Mouse (Mus musculus) C2C12 (cell line): ENCODE measurements around the gene Cdc7.

Source experiments
- CEBPB ChIP-seq: IDR thresholded peaks from one replicate; pipeline ENCODE4 v1.6.1; 2011; ENCODE audit warnings: low read depth, mild to moderate bottlenecking, control low read depth, moderate library complexity
- CTCF ChIP-seq: IDR thresholded peaks from one replicate; pipeline ENCODE4 v1.5.1; 2011; ENCODE audit not compliant: control insufficient read depth, insufficient read depth, insufficient read length
- MAX ChIP-seq: IDR thresholded peaks from one replicate; pipeline ENCODE4 v1.6.1; 2011; ENCODE audit warnings: mild to moderate bottlenecking, control low read depth
- MYOD1 ChIP-seq: IDR thresholded peaks from one replicate; pipeline ENCODE4 v1.6.1; 2011; ENCODE audit warnings: low read depth; ENCODE audit not compliant: control insufficient read depth, insufficient read length
- MYOG ChIP-seq: IDR thresholded peaks from one replicate; pipeline ENCODE4 v1.6.1; 2011; ENCODE audit not compliant: control insufficient read depth, insufficient read length; ENCODE audit errors: extremely low read depth
- USF1 ChIP-seq: IDR thresholded peaks from one replicate; pipeline ENCODE4 v1.6.1; 2011; ENCODE audit warnings: low read depth, mild to moderate bottlenecking, control low read depth, moderate library complexity

DNA sequence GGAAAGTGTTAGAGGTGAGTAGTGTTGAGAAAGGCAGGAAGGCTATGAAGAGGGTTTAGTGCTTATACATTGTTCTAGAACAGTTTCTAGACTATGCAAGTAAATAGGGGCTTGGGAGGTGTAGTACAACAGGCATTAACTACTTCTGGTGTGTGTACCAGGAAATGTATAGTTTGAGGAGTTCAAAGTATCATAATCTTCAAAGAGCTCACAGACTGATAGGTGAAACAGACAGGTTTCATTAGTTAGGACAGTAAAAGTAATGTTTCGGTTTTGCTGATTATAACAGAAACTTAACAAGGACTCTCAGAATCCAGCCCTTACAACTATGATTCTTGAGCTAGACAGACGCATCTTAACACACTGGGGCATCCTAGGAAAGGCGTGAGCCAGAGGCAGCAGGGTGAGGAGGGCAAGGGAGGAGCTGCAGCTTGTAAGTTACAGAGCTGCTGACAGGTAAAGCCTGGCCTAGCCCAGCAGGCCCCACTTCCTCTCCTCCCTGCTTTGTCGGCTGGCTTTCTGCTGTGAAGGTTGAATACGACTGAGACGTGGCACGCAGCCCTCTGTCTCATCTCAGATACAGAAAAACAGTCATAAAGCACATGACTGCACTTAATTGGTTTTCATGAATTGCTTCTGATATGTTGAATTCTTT is 18.3 kb downstream of the Cdc7 start:
- TF ChIP-seq CTCF (no peak), MYOG (no peak), USF1 (no peak), MAX (no peak), MYOD1 (no peak), CEBPB (no peak)
